Mouse (Mus musculus) neural tube, embryonic 15.5 days (tissue): ENCODE results near the gene Cdc45. TPM values are rescaled to one million over a fixed set of nuclear protein-coding genes. Genes with fewer than 3 reads are reported as not detected.
A peak's percentile ranks its signal among the peaks of the same experiment; 100 is the strongest.

Experiments used
- ATAC-seq: fragments of 200-750 bp; cut with Nextera tagmentation; 2 replicates; pipeline ENCODE4 v1.8.0; 2017; ENCODE audit warnings: mild to moderate bottlenecking, moderate TSS enrichment, moderate library complexity; ENCODE audit not compliant: low FRiP score
- H3K27ac ChIP-seq: fragments of 300-500 bp; sonication (generic); replicated peaks from 2 replicates; pipeline ENCODE4 v1.5.1; 2015; ENCODE audit warnings: mild to moderate bottlenecking, inconsistent platforms
- H3K27me3 ChIP-seq: fragments of 300-500 bp; sonication (generic); replicated peaks from 2 replicates; pipeline ENCODE4 v1.6.1; 2015; ENCODE audit warnings: inconsistent platforms
- H3K36me3 ChIP-seq: fragments of 300-500 bp; sonication (generic); 2 replicates; pipeline ENCODE4 v1.6.1; 2015; ENCODE audit warnings: inconsistent platforms
- H3K4me1 ChIP-seq: fragments of 300-500 bp; sonication (generic); 2 replicates; pipeline ENCODE4 v1.6.1; 2015; ENCODE audit warnings: inconsistent platforms
- H3K4me2 ChIP-seq: fragments of 300-500 bp; sonication (generic); 2 replicates; pipeline ENCODE4 v1.6.1; 2015; ENCODE audit warnings: inconsistent platforms, mild to moderate bottlenecking, moderate library complexity
- H3K4me3 ChIP-seq: fragments of 300-500 bp; sonication (generic); replicated peaks from 2 replicates; pipeline ENCODE4 v1.5.1; 2015; ENCODE audit warnings: mild to moderate bottlenecking, inconsistent platforms
- H3K9ac ChIP-seq: fragments of 300-500 bp; sonication (generic); replicated peaks from 2 replicates; pipeline ENCODE4 v1.6.1; 2015; ENCODE audit warnings: mild to moderate bottlenecking, inconsistent platforms
- H3K9me3 ChIP-seq: fragments of 300-500 bp; sonication (generic); replicated peaks from 2 replicates; pipeline ENCODE4 v1.6.1; 2016; ENCODE audit warnings: inconsistent platforms
- WGBS: fragments of 180-500 bp; shearing (Covaris S2); methylation state at CpG from one replicate; pipeline ENCODE4 v1.1.7; 2015; ENCODE audit warnings: mixed read lengths; 5-methylcytosine and 5-hydroxymethylcytosine counted together
- polyA plus RNA-seq: library from polyadenylated mRNA; unstranded; fragments of >200 nt; fragmentation: Nextera tagmentation; extraction: Ambion mirVana; gene quantifications from 2 replicates; pipeline ENCODE4 v1.2.1, GENCODE M21; 2015

The Cdc45 gene
- polyA plus RNA-seq, 1 experiment from 2014 or later: 6.6 TPM

DNA sequence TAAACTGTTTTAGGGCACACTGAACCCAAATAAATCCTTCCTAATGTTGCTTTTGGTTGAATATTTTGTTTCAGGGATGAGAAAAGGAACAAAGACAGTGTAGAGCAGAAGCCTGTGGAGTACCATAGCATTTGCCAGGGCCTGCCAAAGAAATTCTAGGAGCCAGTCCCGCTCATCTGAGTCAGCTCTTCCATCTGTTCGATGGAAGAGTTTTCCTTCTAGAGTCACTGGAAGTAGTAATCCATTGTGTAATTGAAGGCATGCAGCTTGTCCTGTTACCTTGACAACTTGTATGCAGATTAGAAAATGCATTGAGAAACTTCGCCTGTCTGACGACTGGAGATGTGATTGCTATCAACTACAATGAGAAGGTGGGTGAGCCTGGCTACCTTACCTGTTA is 11.1 kb upstream of the Cdc45 start:
- Histone ChIP-seq H3K27me3 (no peaks in the 10 kb centered on the region), H3K4me1 (no peaks in the 10 kb centered on the region), H3K9me3 (no peaks in the 10 kb centered on the region), H3K27ac (no peak overlapping the region), H3K36me3 (peaks cover 94% of the 10 kb centered on the region), H3K9ac (no peak overlapping the region), H3K4me2 (no peak overlapping the region), H3K4me3 (no peak overlapping the region)
- whole genome bisulfite sequencing: 60% methylated on average over 4 of the region's 4 CpGs
- ATAC-seq: no peak

DNA sequence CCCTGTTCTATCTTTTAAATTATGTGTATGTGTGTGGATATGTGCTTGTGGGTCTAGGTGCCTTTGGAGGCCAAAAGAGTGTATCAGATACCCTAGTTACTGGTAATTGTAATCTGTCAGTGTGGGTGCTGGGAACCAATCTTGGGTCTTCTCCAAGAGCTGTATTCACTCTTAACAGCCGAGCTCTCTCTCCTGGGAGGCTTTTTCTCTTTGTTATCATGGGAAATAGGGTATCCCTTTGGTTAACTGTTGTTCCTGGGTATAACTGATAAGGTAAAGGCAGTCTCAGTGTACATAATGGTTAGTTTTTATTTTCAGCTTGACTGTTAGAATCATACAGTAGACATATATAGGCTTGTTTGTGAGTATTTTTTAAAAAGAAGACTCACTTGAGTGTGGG is 10.6 kb upstream of the Cdc45 start:
- no peak overlapping the region for H3K27ac ChIP-seq
- H3K9ac ChIP-seq: no peak overlapping the region
- H3K4me3 ChIP-seq: no peak overlapping the region
- 97% methylated on average over 1 of the region's 1 CpGs for WGBS
- peaks cover 93% of the 10 kb centered on the region for H3K36me3 ChIP-seq
- H3K4me1 ChIP-seq: no peaks in the 10 kb centered on the region
- ATAC-seq: no peak
- H3K4me2 ChIP-seq: no peak overlapping the region
- H3K9me3 ChIP-seq: no peaks in the 10 kb centered on the region
- H3K27me3 ChIP-seq: no peaks in the 10 kb centered on the region

- peak; percentile 39 for ATAC-seq
Measured at GRCm38 (mm10) chr16:18812385-18812910, 661 bp upstream of the Cdc45 start.

DNA sequence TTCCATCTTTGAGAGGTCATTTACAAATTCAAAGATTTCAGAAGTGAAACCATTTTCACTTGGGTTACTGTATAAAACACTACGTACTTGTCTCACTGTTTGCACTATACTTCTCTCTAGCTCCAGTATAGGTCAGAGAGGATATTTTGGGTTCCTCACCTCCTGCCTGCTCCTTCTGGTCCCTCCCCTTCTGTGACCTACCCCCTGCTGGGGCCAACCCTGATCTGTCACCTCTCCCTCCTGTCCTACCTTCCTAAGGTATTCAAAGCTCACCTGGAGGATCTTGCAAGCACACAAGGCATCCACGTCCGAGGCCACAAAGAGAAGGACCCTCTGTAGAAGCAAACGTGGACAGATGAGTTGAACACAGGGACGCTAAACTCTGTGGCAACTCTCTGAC is 755 bp downstream of the Cdc45 start:
- H3K9ac ChIP-seq: 0 out of 2 replicates have a peak overlapping the region, but pooled peaks have one; percentile 32

More at GRCm38 (mm10) chr16:18812385-18812910, 661 bp upstream of the Cdc45 start:
- H3K9ac ChIP-seq: peak overlapping the region; percentile 84
- H3K4me2 ChIP-seq: peak overlapping the region; percentile 87
- H3K27ac ChIP-seq: peak overlapping the region; percentile 81
- no peaks in the 10 kb centered on the region for H3K9me3 ChIP-seq
- peaks cover 21% of the 10 kb centered on the region for H3K4me1 ChIP-seq
- peak overlapping the region; percentile 94 for H3K4me3 ChIP-seq
- H3K27me3 ChIP-seq: no peaks in the 10 kb centered on the region
- peaks cover 22% of the 10 kb centered on the region for H3K36me3 ChIP-seq
- WGBS: 1% methylated on average over 31 of the region's 31 CpGs

GRCm38 (mm10) chr16:18809001-18809400 is 2.8 kb downstream of the Cdc45 start:
- peaks cover 19% of the 10 kb centered on the region for H3K4me1 ChIP-seq
- no peak overlapping the region for H3K9ac ChIP-seq
- H3K4me2 ChIP-seq: no peak overlapping the region
- 96% methylated on average over 5 of the region's 5 CpGs for whole genome bisulfite sequencing
- ATAC-seq: no peak
- H3K9me3 ChIP-seq: no peaks in the 10 kb centered on the region
- H3K36me3 ChIP-seq: no peaks in the 10 kb centered on the region
- H3K4me3 ChIP-seq: no peak overlapping the region
- no peaks in the 10 kb centered on the region for H3K27me3 ChIP-seq
- H3K27ac ChIP-seq: no peak overlapping the region

More for the DNA sequence above, 755 bp downstream of the Cdc45 start:
- peak overlapping the region; percentile 87 for H3K4me2 ChIP-seq
- peaks cover 10% of the 10 kb centered on the region for H3K36me3 ChIP-seq
- no peak for ATAC-seq
- peaks cover 21% of the 10 kb centered on the region for H3K4me1 ChIP-seq
- H3K27ac ChIP-seq: no peak overlapping the region
- no peaks in the 10 kb centered on the region for H3K27me3 ChIP-seq
- 5% methylated on average over 5 of the region's 5 CpGs for WGBS
- H3K9me3 ChIP-seq: no peaks in the 10 kb centered on the region
- H3K4me3 ChIP-seq: peak overlapping the region; percentile 94

DNA sequence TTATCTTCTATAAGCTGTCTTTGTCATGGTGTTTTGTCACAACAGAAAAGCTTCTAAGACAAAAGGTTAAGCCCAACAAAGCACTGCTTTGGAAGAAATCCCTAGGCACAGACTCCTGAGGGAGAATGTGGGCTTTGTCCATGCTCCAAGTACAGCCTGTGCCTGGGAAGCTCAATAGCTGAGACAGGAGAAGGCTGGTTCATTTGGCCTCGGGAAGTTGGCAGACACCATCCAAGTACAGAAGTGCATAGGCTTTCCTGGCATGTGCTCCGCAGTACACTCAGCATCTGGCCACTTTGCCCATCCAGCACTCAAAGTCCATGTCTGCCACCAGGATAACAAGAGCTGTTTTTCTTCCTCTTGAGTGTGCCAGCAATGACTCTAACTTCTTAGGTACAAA is 6.0 kb downstream of the Cdc45 start:
- no peak for ATAC-seq
- 91% methylated on average over 2 of the region's 2 CpGs for WGBS
- Histone ChIP-seq H3K9ac (no peak overlapping the region), H3K27ac (no peak overlapping the region), H3K27me3 (no peaks in the 10 kb centered on the region), H3K4me2 (no peak overlapping the region), H3K9me3 (no peaks in the 10 kb centered on the region), H3K4me3 (no peak overlapping the region), H3K4me1 (no peaks in the 10 kb centered on the region; the same call in 1 of the 2 replicates), H3K36me3 (no peaks in the 10 kb centered on the region)

DNA sequence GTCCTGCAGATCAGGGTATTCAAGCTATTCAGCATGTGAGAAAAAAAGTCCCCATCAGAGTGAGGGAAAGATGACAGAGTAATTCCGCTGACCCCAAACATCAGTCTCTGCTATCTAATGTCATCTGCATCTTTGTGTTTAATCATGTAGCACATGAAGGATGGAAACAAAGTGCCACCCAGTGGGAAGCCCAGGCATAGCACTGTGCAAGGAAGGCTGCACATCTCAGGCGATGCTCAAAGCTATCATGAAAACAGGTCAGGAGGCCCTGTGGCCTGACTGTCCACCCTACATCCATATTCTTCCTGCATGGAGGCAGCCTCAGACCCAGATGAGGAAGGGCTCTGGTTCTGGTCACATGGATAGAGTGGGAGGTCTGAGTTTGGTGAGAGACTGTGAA is 12.9 kb downstream of the Cdc45 start:
- ATAC-seq: peak; percentile 72; the same call in 1 of the 2 replicates
- H3K4me1 ChIP-seq: no peaks in the 10 kb centered on the region
- 73% methylated on average over 2 of the region's 2 CpGs for WGBS

GRCm38 (mm10) chr16:18798151-18798550 is 13.6 kb downstream of the Cdc45 start:
- Histone ChIP-seq H3K4me3 (no peak overlapping the region), H3K27ac (no peak overlapping the region), H3K27me3 (no peaks in the 10 kb centered on the region), H3K36me3 (no peaks in the 10 kb centered on the region), H3K4me1 (no peaks in the 10 kb centered on the region), H3K4me2 (no peak overlapping the region), H3K9me3 (no peaks in the 10 kb centered on the region), H3K9ac (no peak overlapping the region)
- no peak for ATAC-seq
- 83% methylated on average over 5 of the region's 5 CpGs for WGBS

More for the DNA sequence above, 12.9 kb downstream of the Cdc45 start:
- Histone ChIP-seq H3K4me3 (no peak overlapping the region), H3K4me2 (no peak overlapping the region), H3K9ac (no peak overlapping the region), H3K27ac (no peak overlapping the region), H3K9me3 (no peaks in the 10 kb centered on the region), H3K36me3 (no peaks in the 10 kb centered on the region), H3K27me3 (no peaks in the 10 kb centered on the region)

DNA sequence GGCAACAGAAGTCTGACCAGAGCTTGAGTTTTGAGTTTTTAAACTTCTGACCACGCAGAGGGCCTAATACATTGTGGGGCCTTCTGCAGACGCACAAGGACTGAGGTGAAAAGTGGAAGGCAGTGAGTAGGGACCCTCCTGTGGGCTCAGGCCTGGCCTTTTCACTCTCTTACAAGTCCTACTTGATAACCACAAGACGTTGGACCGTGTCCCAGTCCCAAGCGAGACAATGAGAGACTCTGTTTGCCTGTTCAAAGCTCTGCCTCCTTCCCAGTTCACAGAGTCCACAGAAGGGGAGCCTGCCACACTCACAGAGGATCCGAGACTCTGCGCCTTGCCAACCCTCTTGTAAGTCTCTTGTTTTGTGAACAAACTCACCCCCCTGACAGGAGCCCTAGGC is 15.1 kb downstream of the Cdc45 start:
- Histone ChIP-seq H3K27ac (no peak overlapping the region), H3K27me3 (no peaks in the 10 kb centered on the region), H3K36me3 (no peaks in the 10 kb centered on the region), H3K4me1 (no peaks in the 10 kb centered on the region), H3K4me2 (no peak overlapping the region), H3K9ac (no peak overlapping the region), H3K9me3 (no peaks in the 10 kb centered on the region), H3K4me3 (no peak overlapping the region)
- 90% methylated on average over 7 of the region's 7 CpGs for WGBS
- no peak for ATAC-seq

- no peaks in the 10 kb centered on the region for H3K36me3 ChIP-seq
Measured at GRCm38 (mm10) chr16:18795223-18795899, 16.4 kb downstream of the Cdc45 start.

DNA sequence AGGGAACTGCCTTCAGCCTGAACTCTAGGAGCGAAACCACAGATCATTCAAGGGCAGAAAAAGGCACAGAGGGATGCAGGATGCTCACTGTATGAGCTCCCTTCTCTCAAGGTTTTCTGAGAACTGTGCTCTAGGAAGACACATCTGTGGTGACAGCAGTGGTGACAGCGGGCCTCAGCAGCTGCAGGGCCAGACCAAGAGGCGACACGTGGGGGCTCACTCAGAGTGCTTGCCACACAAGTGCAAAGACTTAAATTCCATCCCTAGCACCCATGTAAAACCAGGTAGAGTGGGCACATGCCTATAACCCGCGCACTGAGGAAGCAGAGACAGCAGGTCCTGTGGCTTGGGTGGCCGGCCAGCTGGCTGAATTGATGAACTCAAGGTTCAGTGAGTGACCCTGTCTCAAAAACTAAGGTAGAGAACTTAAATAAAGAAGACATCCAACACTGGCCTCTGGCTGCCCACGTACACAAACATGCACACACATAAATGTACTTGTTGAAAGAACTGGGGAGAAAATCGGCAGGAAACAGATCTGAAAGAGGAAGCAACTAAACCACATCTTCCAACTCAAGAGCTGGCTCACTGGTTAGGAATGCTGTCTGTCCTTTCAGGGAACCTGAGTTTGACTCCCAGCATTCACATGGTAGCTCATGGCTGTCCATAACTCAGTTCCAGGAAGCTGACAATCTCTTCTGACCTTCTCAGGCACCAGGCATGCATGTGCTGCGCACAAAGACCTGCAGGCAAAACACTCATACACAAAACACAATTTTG is 23.0 kb downstream of the Cdc45 start:
- H3K4me2 ChIP-seq: no peak overlapping the region
- no peak for ATAC-seq
- no peaks in the 10 kb centered on the region for H3K27me3 ChIP-seq
- no peaks in the 10 kb centered on the region for H3K9me3 ChIP-seq
- H3K36me3 ChIP-seq: no peaks in the 10 kb centered on the region; the same call in 1 of the 2 replicates
- H3K4me1 ChIP-seq: no peaks in the 10 kb centered on the region
- no peak overlapping the region for H3K9ac ChIP-seq
- no peak overlapping the region for H3K27ac ChIP-seq
- 93% methylated on average over 10 of the region's 10 CpGs for WGBS
- H3K4me3 ChIP-seq: no peak overlapping the region

More at GRCm38 (mm10) chr16:18795223-18795899, 16.4 kb downstream of the Cdc45 start:
- no peak overlapping the region for H3K27ac ChIP-seq
- H3K4me3 ChIP-seq: no peak overlapping the region
- 92% methylated on average over 11 of the region's 11 CpGs for WGBS
- no peak overlapping the region for H3K4me2 ChIP-seq
- no peak for ATAC-seq
- H3K9me3 ChIP-seq: no peaks in the 10 kb centered on the region
- no peak overlapping the region for H3K9ac ChIP-seq
- no peaks in the 10 kb centered on the region for H3K27me3 ChIP-seq
- H3K4me1 ChIP-seq: no peaks in the 10 kb centered on the region

GRCm38 (mm10) chr16:18786652-18787051 is 25.1 kb downstream of the Cdc45 start:
- Histone ChIP-seq H3K4me3 (no peak overlapping the region), H3K9me3 (no peaks in the 10 kb centered on the region), H3K27ac (no peak overlapping the region), H3K4me2 (no peak overlapping the region), H3K36me3 (no peaks in the 10 kb centered on the region; the same call in 1 of the 2 replicates), H3K9ac (no peak overlapping the region), H3K27me3 (no peaks in the 10 kb centered on the region), H3K4me1 (no peaks in the 10 kb centered on the region)
- ATAC-seq: no peak
- 91% methylated on average over 10 of the region's 10 CpGs for WGBS
